9 mouse cellular contexts compared by ENCODE assay signal in the genomic region with DNA sequence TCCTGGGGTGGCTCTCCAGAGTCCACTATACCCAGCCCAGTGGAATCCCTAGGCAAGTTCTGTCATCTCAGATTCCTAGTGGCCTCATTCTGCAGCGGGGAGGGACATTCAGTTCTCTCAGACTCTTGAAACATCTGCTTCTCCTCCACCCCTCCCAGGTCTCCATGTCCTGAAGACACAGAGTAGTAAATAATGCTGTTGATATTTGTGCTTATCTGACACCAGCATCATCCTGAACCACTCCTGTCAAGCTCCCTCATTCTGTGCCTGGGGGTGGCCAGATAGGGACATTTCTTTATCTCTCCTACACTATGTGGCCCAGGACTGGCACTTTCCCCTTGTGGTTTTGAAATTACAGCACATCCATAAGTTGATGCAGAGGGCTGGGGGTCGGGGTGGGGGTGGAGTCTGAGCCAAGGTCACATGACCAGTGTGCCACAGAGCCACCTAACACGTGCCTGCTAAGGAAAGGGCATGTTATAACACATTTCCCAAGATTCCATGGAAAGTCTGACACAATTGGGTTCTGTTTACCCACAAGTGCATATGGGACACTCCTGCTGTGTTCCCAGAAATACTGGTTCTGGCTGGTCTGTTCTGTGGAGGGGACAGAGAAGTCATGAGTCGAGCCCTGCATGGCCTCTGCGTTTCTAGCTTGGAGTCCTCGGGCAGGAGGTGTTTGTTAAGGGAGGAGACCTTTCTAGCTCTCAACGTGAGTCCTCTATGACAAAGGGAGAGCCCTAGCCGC. TPM values are rescaled to one million over a fixed set of nuclear protein-coding genes. Genes with fewer than 3 reads are reported as not detected.
DNase-seq lines count a peak whose midpoint lies in the region; ATAC-seq lines count a peak whose summit lies in the region.
"Had no signal": no experiment of that assay in that cellular context is flagged by ENCODE, and none has a peak within 500 bp of the region (broad histone marks: within the 10 kb centered on the region; RNA-seq: fewer than 3 reads in every experiment).

No protein-coding gene starts in this region.

- H3K36me3 ChIP-seq in midbrain, embryonic 10.5 days = no peaks in the 10 kb centered on the region
- H3K36me3 ChIP-seq in midbrain, embryonic 13.5 days = no peaks in the 10 kb centered on the region
- no peaks in the 10 kb centered on the region for H3K36me3 ChIP-seq in intestine, embryonic 16.5 days (ENCODE audit: control insufficient read depth, insufficient read depth, low read length)
- H3K36me3 ChIP-seq in stomach, embryonic 14.5 days (ENCODE audit: control insufficient read depth, insufficient read depth, low read length) = no peaks in the 10 kb centered on the region
- no peaks in the 10 kb centered on the region for H3K36me3 ChIP-seq in midbrain, embryonic 14.5 days (ENCODE audit: control insufficient read depth, insufficient read depth, low read length)

- peaks cover 42% of the 10 kb centered on the region for H3K4me1 ChIP-seq in midbrain, embryonic 10.5 days
- peaks cover 37% of the 10 kb centered on the region for H3K4me1 ChIP-seq in midbrain, embryonic 13.5 days (replicated peaks)
- peaks cover 3% of the 10 kb centered on the region; the same call in 1 of the 2 replicates for H3K4me1 ChIP-seq in intestine, embryonic 16.5 days (ENCODE audit: control insufficient read depth, insufficient read depth, low read length)
- peaks cover 11% of the 10 kb centered on the region for H3K4me1 ChIP-seq in stomach, embryonic 14.5 days (ENCODE audit: control insufficient read depth, insufficient read depth, low read length)
- H3K4me1 ChIP-seq in midbrain, embryonic 14.5 days (ENCODE audit: control insufficient read depth, insufficient read depth, low read length) = peaks cover 10% of the 10 kb centered on the region

- 0 out of 2 replicates have a peak overlapping the region, but pooled peaks have one; percentile 59 for H3K27ac ChIP-seq in midbrain, embryonic 10.5 days (replicated peaks)
- no peak overlapping the region for H3K27ac ChIP-seq in midbrain, embryonic 13.5 days
- no peak overlapping the region for H3K27ac ChIP-seq in intestine, embryonic 16.5 days (ENCODE audit: low read length)
- H3K27ac ChIP-seq in stomach, embryonic 14.5 days (ENCODE audit: low read length) = peak overlapping the region; percentile 77
- no peak overlapping the region for H3K27ac ChIP-seq in midbrain, embryonic 14.5 days (replicated peaks; ENCODE audit: low read depth, low read length)

- H3K27me3 ChIP-seq in midbrain, embryonic 10.5 days (ENCODE audit: low read depth, poor library complexity, severe bottlenecking) = no peaks in the 10 kb centered on the region
- no peaks in the 10 kb centered on the region for H3K27me3 ChIP-seq in midbrain, embryonic 13.5 days
- H3K27me3 ChIP-seq in intestine, embryonic 16.5 days (replicated peaks; ENCODE audit: control insufficient read depth, insufficient read depth, low read length) = no peaks in the 10 kb centered on the region
- H3K27me3 ChIP-seq in stomach, embryonic 14.5 days (ENCODE audit: control insufficient read depth, insufficient read depth, low read length) = no peaks in the 10 kb centered on the region
- no peaks in the 10 kb centered on the region for H3K27me3 ChIP-seq in midbrain, embryonic 14.5 days (ENCODE audit: control insufficient read depth, insufficient read depth, low read length)

- H3K4me2 ChIP-seq in midbrain, embryonic 13.5 days (replicated peaks) = no peak overlapping the region
- H3K4me2 ChIP-seq in intestine, embryonic 16.5 days (ENCODE audit: low read depth, low read length) = no peak overlapping the region
- H3K4me2 ChIP-seq in stomach, embryonic 14.5 days (replicated peaks; ENCODE audit: low read depth, low read length) = no peak overlapping the region
- H3K4me2 ChIP-seq in midbrain, embryonic 14.5 days (ENCODE audit: low read length) = no peak overlapping the region

- DNase-seq in gastrocnemius, adult 18-20 months (ENCODE audit: low spot score) = peak; percentile 77
- no peak for DNase-seq in gastrocnemius, postnatal 14 days
- no peak for DNase-seq in midbrain, embryonic 10.5 days (ENCODE audit: low spot score)
- DNase-seq in yolk sac, embryonic 10.5 days (ENCODE audit: low spot score) = no peak
- DNase-seq in midbrain, embryonic 14.5 days = no peak
- DNase-seq: thymus, postnatal 4 days had no signal

- no peak overlapping the region for H3K9ac ChIP-seq in midbrain, embryonic 13.5 days (replicated peaks)
- H3K9ac ChIP-seq in intestine, embryonic 16.5 days (ENCODE audit: low read depth, low read length) = no peak overlapping the region
- H3K9ac ChIP-seq in stomach, embryonic 14.5 days (replicated peaks; ENCODE audit: low read depth, low read length) = 0 out of 2 replicates have a peak overlapping the region, but pooled peaks have one; percentile 3
- H3K9ac ChIP-seq in midbrain, embryonic 14.5 days (replicated peaks; ENCODE audit: low read length) = no peak overlapping the region

- H3K4me3 ChIP-seq in midbrain, embryonic 10.5 days = no peak overlapping the region
- no peak overlapping the region for H3K4me3 ChIP-seq in midbrain, embryonic 13.5 days (replicated peaks)
- no peak overlapping the region for H3K4me3 ChIP-seq in intestine, embryonic 16.5 days (ENCODE audit: low read length)
- H3K4me3 ChIP-seq in stomach, embryonic 14.5 days (ENCODE audit: low read depth, low read length) = no peak overlapping the region
- no peak overlapping the region for H3K4me3 ChIP-seq in midbrain, embryonic 14.5 days (replicated peaks; ENCODE audit: low read depth, low read length)

- ATAC-seq in midbrain, embryonic 13.5 days = no peak
- peak; percentile 55 for ATAC-seq in intestine, embryonic 16.5 days
- peak; percentile 44; the same call in 1 of the 2 replicates for ATAC-seq in stomach, embryonic 14.5 days (ENCODE audit: insufficient number of reproducible peaks, insufficient read depth, low FRiP score, low read depth)
- no peak for ATAC-seq in midbrain, embryonic 14.5 days (ENCODE audit: low FRiP score, low TSS enrichment)

- no peaks in the 10 kb centered on the region for H3K9me3 ChIP-seq in midbrain, embryonic 10.5 days (replicated peaks)
- no peaks in the 10 kb centered on the region for H3K9me3 ChIP-seq in midbrain, embryonic 13.5 days
- H3K9me3 ChIP-seq in intestine, embryonic 16.5 days (ENCODE audit: control insufficient read depth, low read length) = no peaks in the 10 kb centered on the region
- no peaks in the 10 kb centered on the region for H3K9me3 ChIP-seq in stomach, embryonic 14.5 days (ENCODE audit: control insufficient read depth, low read depth, low read length)
- H3K9me3 ChIP-seq in midbrain, embryonic 14.5 days (ENCODE audit: control insufficient read depth, low read length) = no peaks in the 10 kb centered on the region

- 67% methylated on average over 8 of the region's 8 CpGs for WGBS in midbrain, embryonic 10.5 days
- WGBS in midbrain, embryonic 13.5 days = 67% methylated on average over 8 of the region's 8 CpGs
- WGBS in intestine, embryonic 16.5 days = 42% methylated on average over 8 of the region's 8 CpGs
- WGBS in stomach, embryonic 14.5 days = 51% methylated on average over 8 of the region's 8 CpGs
- 61% methylated on average over 8 of the region's 8 CpGs for WGBS in midbrain, embryonic 14.5 days

- intact Hi-C loops in gastrocnemius, postnatal 14 days (cut with DNase I; ENCODE audit: low total_unique reads) = no loop called here

RNA-seq across cellular contexts. Expression of a gene that starts 14.4 kb away (rescaled TPM):
- total RNA-seq in gastrocnemius, adult 18-20 months (2021) = 10 to 100 TPM; 29.8 to 66.9 TPM
- total RNA-seq in gastrocnemius, postnatal 14 days (2021) = 100 to 1,000 TPM in 1 of 2 experiments, 10 to 100 TPM in 1; 91.4 to 128 TPM
- polyA plus RNA-seq in midbrain, embryonic 10.5 days (2016; fragmentation: Nextera tagmentation; extraction: Ambion mirVana) = 0.29 TPM in 1 of 2 replicates, not detected in the other
- polyA plus RNA-seq in midbrain, embryonic 13.5 days (2015; fragmentation: Nextera tagmentation; extraction: Ambion mirVana) = 0.22 and 0.46 TPM in 2 replicates
- polyA plus RNA-seq in intestine, embryonic 16.5 days (2015; fragmentation: Nextera tagmentation; extraction: Ambion mirVana) = 0.09 and 0.11 TPM in 2 replicates
- polyA plus RNA-seq in stomach, embryonic 14.5 days (2014; fragmentation: Nextera tagmentation; extraction: Ambion mirVana) = 0.13 TPM in 1 of 2 replicates, not detected in the other
- polyA plus RNA-seq in midbrain, embryonic 14.5 days (2014; fragmentation: Nextera tagmentation; extraction: Ambion mirVana) = 0.20 and 0.36 TPM in 2 replicates

RNA-seq across cellular contexts. Expression of a gene that starts 19.4 kb away (rescaled TPM):
- 100 to 1,000 TPM; 426 to 428 TPM for total RNA-seq in gastrocnemius, adult 18-20 months (2021)
- 100 to 1,000 TPM; 342 TPM for total RNA-seq in gastrocnemius, postnatal 14 days (2021)
- 404 and 411 TPM in 2 replicates for polyA plus RNA-seq in midbrain, embryonic 10.5 days (2016; fragmentation: Nextera tagmentation; extraction: Ambion mirVana)
- 356 and 378 TPM in 2 replicates for polyA plus RNA-seq in midbrain, embryonic 13.5 days (2015; fragmentation: Nextera tagmentation; extraction: Ambion mirVana)
- polyA plus RNA-seq in intestine, embryonic 16.5 days (2015; fragmentation: Nextera tagmentation; extraction: Ambion mirVana) = 238 and 255 TPM in 2 replicates
- polyA plus RNA-seq in stomach, embryonic 14.5 days (2014; fragmentation: Nextera tagmentation; extraction: Ambion mirVana) = 296 and 362 TPM in 2 replicates
- 353 and 471 TPM in 2 replicates for polyA plus RNA-seq in midbrain, embryonic 14.5 days (2014; fragmentation: Nextera tagmentation; extraction: Ambion mirVana)

RNA-seq across cellular contexts. Expression of a gene that starts 51.1 kb away (rescaled TPM):
- total RNA-seq in gastrocnemius, adult 18-20 months (2021) = 10 to 100 TPM; 20.6 to 21.9 TPM
- 10 to 100 TPM; 17.8 to 18.0 TPM for total RNA-seq in gastrocnemius, postnatal 14 days (2021)
- 16.4 and 20.8 TPM in 2 replicates for polyA plus RNA-seq in midbrain, embryonic 10.5 days (2016; fragmentation: Nextera tagmentation; extraction: Ambion mirVana)
- 16.5 and 24.0 TPM in 2 replicates for polyA plus RNA-seq in midbrain, embryonic 13.5 days (2015; fragmentation: Nextera tagmentation; extraction: Ambion mirVana)
- 4.9 and 5.4 TPM in 2 replicates for polyA plus RNA-seq in intestine, embryonic 16.5 days (2015; fragmentation: Nextera tagmentation; extraction: Ambion mirVana)
- 11.3 and 11.6 TPM in 2 replicates for polyA plus RNA-seq in stomach, embryonic 14.5 days (2014; fragmentation: Nextera tagmentation; extraction: Ambion mirVana)
- 20.8 and 30.7 TPM in 2 replicates for polyA plus RNA-seq in midbrain, embryonic 14.5 days (2014; fragmentation: Nextera tagmentation; extraction: Ambion mirVana)

Comparison
In these comparisons a context has a peak if more than half of its experiments do, and no peak if none do; other contexts are left out.
1. H3K27ac ChIP-seq: peak in midbrain, embryonic 10.5 days (single experiment) and stomach, embryonic 14.5 days (single experiment); none in midbrain, embryonic 13.5 days (single experiment), intestine, embryonic 16.5 days (single experiment) and midbrain, embryonic 14.5 days (single experiment).
2. ATAC-seq: peak in intestine, embryonic 16.5 days (single experiment) and stomach, embryonic 14.5 days (single experiment); none in midbrain, embryonic 13.5 days (single experiment) and midbrain, embryonic 14.5 days (single experiment).